Mouse (Mus musculus) CH12.LX (cell line): Measurements from ENCODE around the gene Vdac1. TPM values are rescaled to one million over a fixed set of nuclear protein-coding genes. Genes with fewer than 3 reads are reported as not detected.

Experiments used
- DNase-seq: peaks from one replicate; pipeline ENCODE4 v3.0.0-alpha.2; 2013; ENCODE audit errors: extremely low read depth
- H3K27ac ChIP-seq: 2 replicates; pipeline ENCODE4 v1.5.1; 2012; ENCODE audit warnings: low read depth, mild to moderate bottlenecking, control low read depth, moderate library complexity; ENCODE audit not compliant: insufficient read depth
- H3K27me3 ChIP-seq: replicated peaks from 2 replicates; pipeline ENCODE3; 2012; ENCODE audit warnings: inconsistent platforms
- H3K36me3 ChIP-seq, 2 experiments: replicated peaks in 1 of 2; 2 replicates each; pipeline versions ENCODE3 to v1.6.1; 2012; ENCODE audit warnings: inconsistent platforms in 1 of 2, low read length in 1 of 2, mild to moderate bottlenecking in 1 of 2, mixed read lengths in 1 of 2, moderate library complexity in 1 of 2; ENCODE audit not compliant: control insufficient read depth in 1 of 2, insufficient read depth in 1 of 2
- H3K4me1 ChIP-seq, 2 experiments: 2 replicates each; pipeline ENCODE4 v1.6.1; 2012; ENCODE audit warnings: inconsistent platforms in 1 of 2, moderate library complexity in 1 of 2; ENCODE audit not compliant: insufficient read depth in 2 of 2, control insufficient read depth in 1 of 2
- H3K4me2 ChIP-seq: 2 replicates; pipeline ENCODE4 v1.6.1; 2012; ENCODE audit warnings: low read depth, mild to moderate bottlenecking, control low read depth; ENCODE audit not compliant: poor library complexity, insufficient read depth, severe bottlenecking
- H3K4me3 ChIP-seq, 3 experiments: fragments of 150-350 bp in 1 of 3; sonication (generic) in 1 of 3; replicated peaks in 1 of 3; 2 replicates each; pipeline versions ENCODE3 to v1.5.1; 2011 to 2012; ENCODE audit warnings: low read depth in 2 of 3, low read length in 2 of 3, mild to moderate bottlenecking in 2 of 3, moderate library complexity in 2 of 3, control low read depth in 1 of 3, improper control_type of control experiment in 1 of 3, inconsistent platforms in 1 of 3, mixed read lengths in 1 of 3; ENCODE audit not compliant: poor library complexity in 1 of 3
- H3K79me2 ChIP-seq: replicated peaks from 2 replicates; pipeline ENCODE4 v1.6.1; 2012; ENCODE audit warnings: mild to moderate bottlenecking, moderate library complexity; ENCODE audit not compliant: control insufficient read depth, poor library complexity, insufficient read depth, severe bottlenecking; ENCODE audit errors: extremely low read depth
- H3K9ac ChIP-seq: 2 replicates; pipeline ENCODE4 v1.6.1; 2012; ENCODE audit warnings: low read depth, mild to moderate bottlenecking, control low read depth, moderate library complexity; ENCODE audit not compliant: insufficient read depth
- H3K9me3 ChIP-seq: replicated peaks from 2 replicates; pipeline ENCODE3; 2012; ENCODE audit warnings: low read length, inconsistent platforms, mixed read lengths
- BHLHE40 ChIP-seq: IDR thresholded peaks from 2 replicates; pipeline ENCODE4 v1.6.1; 2011; ENCODE audit warnings: mild to moderate bottlenecking, low read depth, low read length, improper control_type of control experiment
- CHD2 ChIP-seq: IDR thresholded peaks from 2 replicates; pipeline ENCODE4 v1.6.1; 2011; ENCODE audit warnings: low read length, improper control_type of control experiment
- CTCF ChIP-seq, 2 experiments: IDR thresholded peaks in 1 of 2; conservative IDR thresholded peaks in 1 of 2; 2 replicates each; pipeline ENCODE4 v1.5.1; 2011 to 2012; ENCODE audit warnings: low read depth in 2 of 2, low read length in 2 of 2, improper control_type of control experiment in 1 of 2, inconsistent platforms in 1 of 2, mild to moderate bottlenecking in 1 of 2, moderate library complexity in 1 of 2
- EP300 ChIP-seq: IDR thresholded peaks from 2 replicates; pipeline ENCODE4 v1.6.1; 2011; ENCODE audit warnings: low read length, improper control_type of control experiment
- ETS1 ChIP-seq: conservative IDR thresholded peaks from 2 replicates; pipeline ENCODE4 v1.6.1; 2012; ENCODE audit warnings: low read depth, mild to moderate bottlenecking, inconsistent platforms, low read length, improper control_type of control experiment, moderate library complexity
- GABPA ChIP-seq: IDR thresholded peaks from 2 replicates; pipeline ENCODE4 v1.6.1; 2012; ENCODE audit warnings: low read depth, low read length, improper control_type of control experiment, inconsistent platforms; ENCODE audit not compliant: insufficient replicate concordance
- IRF4 ChIP-seq: IDR thresholded peaks from 2 replicates; pipeline ENCODE4 v1.6.1; 2014; ENCODE audit warnings: low read depth, mild to moderate bottlenecking, inconsistent platforms, low read length, improper control_type of control experiment
- JUN ChIP-seq: IDR thresholded peaks from 2 replicates; pipeline ENCODE4 v1.6.1; 2011; ENCODE audit warnings: low read depth, mild to moderate bottlenecking, low read length, improper control_type of control experiment, moderate library complexity; ENCODE audit not compliant: insufficient read depth
- JUND ChIP-seq: conservative IDR thresholded peaks from 2 replicates; pipeline ENCODE4 v1.6.1; 2011; ENCODE audit warnings: low read depth, low read length, improper control_type of control experiment
- MAFK ChIP-seq: IDR thresholded peaks from 2 replicates; pipeline ENCODE4 v1.6.1; 2011; ENCODE audit warnings: low read length, improper control_type of control experiment; ENCODE audit not compliant: insufficient replicate concordance
- MAX ChIP-seq: IDR thresholded peaks from 2 replicates; pipeline ENCODE4 v1.6.1; 2011; ENCODE audit warnings: low read length, improper control_type of control experiment
- MAZ ChIP-seq: IDR thresholded peaks from 2 replicates; pipeline ENCODE4 v1.6.1; 2012; ENCODE audit warnings: low read depth, mild to moderate bottlenecking, inconsistent platforms, low read length, improper control_type of control experiment, moderate library complexity
- MEF2A ChIP-seq: IDR thresholded peaks from 2 replicates; pipeline ENCODE4 v1.6.1; 2014; ENCODE audit warnings: low read depth, mild to moderate bottlenecking, inconsistent platforms, low read length, improper control_type of control experiment, borderline replicate concordance
- MXI1 ChIP-seq: IDR thresholded peaks from 2 replicates; pipeline ENCODE4 v1.6.1; 2011; ENCODE audit warnings: mild to moderate bottlenecking, low read depth, low read length, improper control_type of control experiment
- MYC ChIP-seq: IDR thresholded peaks from 2 replicates; pipeline ENCODE4 v1.6.1; 2011; ENCODE audit warnings: low read depth, mild to moderate bottlenecking, improper control_type of control experiment, low read length
- PAX5 ChIP-seq: IDR thresholded peaks from 2 replicates; pipeline ENCODE4 v1.6.1; 2012; ENCODE audit warnings: low read length, inconsistent platforms, mixed read lengths
- POLR2AphosphoS2 ChIP-seq: IDR thresholded peaks from 2 replicates; pipeline ENCODE4 v1.6.1; 2011; ENCODE audit warnings: low read depth, low read length, improper control_type of control experiment
- SIN3A ChIP-seq: IDR thresholded peaks from 2 replicates; pipeline ENCODE4 v1.6.1; 2012; ENCODE audit warnings: low read length, improper control_type of control experiment, inconsistent platforms
- SMC3 ChIP-seq: IDR thresholded peaks from 2 replicates; pipeline ENCODE4 v1.6.1; 2011; ENCODE audit warnings: low read depth, low read length, improper control_type of control experiment
- UBTF ChIP-seq: IDR thresholded peaks from 2 replicates; pipeline ENCODE4 v1.6.1; 2012; ENCODE audit warnings: low read depth, mild to moderate bottlenecking, inconsistent platforms, low read length, improper control_type of control experiment, moderate library complexity
- USF1 ChIP-seq: IDR thresholded peaks from 2 replicates; pipeline ENCODE4 v1.6.1; 2014; ENCODE audit warnings: low read depth, mild to moderate bottlenecking, inconsistent platforms, low read length, improper control_type of control experiment
- USF2 ChIP-seq: conservative IDR thresholded peaks from 2 replicates; pipeline ENCODE4 v1.6.1; 2011; ENCODE audit warnings: low read depth, low read length, improper control_type of control experiment
- ZC3H11A ChIP-seq: IDR thresholded peaks from 2 replicates; pipeline ENCODE4 v1.6.1; 2012; ENCODE audit warnings: low read depth, mild to moderate bottlenecking, inconsistent platforms, low read length, improper control_type of control experiment
- ZKSCAN1 ChIP-seq: IDR thresholded peaks from 2 replicates; pipeline ENCODE4 v1.6.1; 2012; ENCODE audit warnings: low read depth, inconsistent platforms, low read length, improper control_type of control experiment, borderline replicate concordance
- ZNF384 ChIP-seq: IDR thresholded peaks from 2 replicates; pipeline ENCODE4 v1.6.1; 2012; ENCODE audit warnings: low read depth, low read length, improper control_type of control experiment, inconsistent platforms
- dilution Hi-C: fragments of 300-500 bp; cut with MboI; formaldehyde crosslinking; loops from 2 replicates; pipeline ENCODE4 v1.14.3; 2020; ENCODE audit warnings: low sequenced_read_pairs; ENCODE audit not compliant: extremely low pct_unique_long_range_greater_than_20kb, extremely low pct_ligation_motif_present
- in situ Hi-C: fragments of 300-500 bp; cut with MboI; formaldehyde crosslinking; loops from 3 replicates; pipeline ENCODE4 v1.14.3; 2019; ENCODE audit warnings: low sequenced_read_pairs, low pct_ligation_motif_present, low pct_unique_long_range_greater_than_20kb, mixed read lengths
- polyA plus RNA-seq: library from polyadenylated mRNA; unstranded; fragments of >175 nt; gene quantifications from 2 replicates; pipeline ENCODE4 v1.2.1, GENCODE M21; 2012; ENCODE audit warnings: low read depth; ENCODE audit not compliant: insufficient read length
- total RNA-seq, 2 experiments: library from RNA; depleted of rRNA; stranded (reverse); fragments of 300-350 nt in 1 of 2; fragments of >200 nt in 1 of 2; gene quantifications; 2 replicates each; pipeline ENCODE4 v1.2.3; 2012 to 2014

The Vdac1 gene
- total and polyA plus RNA-seq, 3 experiments, result 204 to 315 (median 289) TPM

- Histone ChIP-seq H3K27me3 (peaks cover 7% of the 10 kb centered on the region), H3K36me3 (no peaks in the 10 kb centered on the region), H3K79me2 (no peaks in the 10 kb centered on the region), H3K4me2 (no peak overlapping the region), H3K4me1 (peaks cover 14 to 59% of the 10 kb centered on the region in 2 experiments), H3K9ac (no peak overlapping the region), H3K9me3 (no peaks in the 10 kb centered on the region), H3K27ac (no peak overlapping the region), H3K4me3 (no peak overlapping the region)
- DNase-seq, result peak; percentile 62
- dilution Hi-C loops (no loop called here), in situ Hi-C loops (loop anchor here (5.0 kb wide), 2 partner anchors 44 to 79 kb away; no protein-coding TSS in a partner anchor)
- peak; percentile 95 for TF ChIP-seq MAX
- TF ChIP-seq JUN, result peak; percentile 52; the same call in 1 of the 2 replicates
- TF ChIP-seq PAX5, result no peak
- TF ChIP-seq JUND, result peak; percentile 56
- peak; percentile 83; the same call in 1 of the 2 replicates for TF ChIP-seq CHD2
- no peak for TF ChIP-seq ZC3H11A
- peak; percentile 88 for TF ChIP-seq BHLHE40
- TF ChIP-seq ZNF384, result no peak
- peak; percentile 95 for TF ChIP-seq MYC
- peak; percentile 39 for TF ChIP-seq ETS1
- 0 out of 2 replicates have a peak, but pooled peaks have one; percentile 25 for TF ChIP-seq MAZ
- TF ChIP-seq MXI1, result peak; percentile 86
- peak; percentile 60 for TF ChIP-seq USF1
- 0 out of 2 replicates have a peak, but pooled peaks have one; percentile 37 for TF ChIP-seq MEF2A
- 0 out of 2 replicates have a peak, but pooled peaks have one; percentile 9 for TF ChIP-seq SMC3
- peak; percentile 89 for TF ChIP-seq IRF4
- TF ChIP-seq SIN3A, result no peak
- TF ChIP-seq EP300, result peak; percentile 66; the same call in 1 of the 2 replicates
These were observed 19.7 kb upstream of the Vdac1 start for GRCm38 (mm10) chr11:52341001-52341400.

GRCm38 (mm10) chr11:52341476-52341875 lies 19.2 kb upstream of the Vdac1 start:
- in situ Hi-C loops (loop anchor here (5.0 kb wide), 2 partner anchors 44 to 79 kb away; no protein-coding TSS in a partner anchor), dilution Hi-C loops (no loop called here)
- no peak overlapping the region for H3K27ac ChIP-seq
- peaks cover 7% of the 10 kb centered on the region for H3K27me3 ChIP-seq
- no peak for DNase-seq
- peaks cover 13 to 59% of the 10 kb centered on the region in 2 experiments for H3K4me1 ChIP-seq
- no peaks in the 10 kb centered on the region for H3K36me3 ChIP-seq
- no peaks in the 10 kb centered on the region for H3K79me2 ChIP-seq
- H3K4me2 ChIP-seq, result no peak overlapping the region
- no peak overlapping the region for H3K9ac ChIP-seq
- H3K9me3 ChIP-seq, result no peaks in the 10 kb centered on the region
- no peak for TF ChIP-seq UBTF
- TF ChIP-seq USF2, result no peak
- TF ChIP-seq JUN, result no peak
- no peak for TF ChIP-seq GABPA
- TF ChIP-seq CHD2, result no peak
- no peak for TF ChIP-seq POLR2AphosphoS2
- no peak for TF ChIP-seq MXI1
- no peak for TF ChIP-seq MAFK
- TF ChIP-seq ZKSCAN1, result no peak
- TF ChIP-seq CTCF (conservative IDR thresholded peaks at IDR 0.05 in 1 of 2, IDR thresholded peaks at IDR 0.05 in 1 of 2; ENCODE audit: low read depth in 2 of 2, low read length in 2 of 2), result no peak
- H3K4me3 ChIP-seq, result no peak overlapping the region
